Comparison of ENCODE assay signal across 9 mouse cellular contexts in genomic region chr13:93792945-93793642, GRCm38 (mm10). TPM values are rescaled to one million over a fixed set of nuclear protein-coding genes. Genes with fewer than 3 reads are reported as not detected.
A peak's percentile ranks its signal among the peaks of the same experiment; 100 is the strongest.
DNase-seq lines count a peak whose midpoint lies in the region; ATAC-seq lines count a peak whose summit lies in the region.
"Had no signal": no experiment of that assay in that cellular context is flagged by ENCODE, and none has a peak within 500 bp of the region (broad histone marks: within the 10 kb centered on the region; RNA-seq: fewer than 3 reads in every experiment).

No protein-coding gene starts in this region.

- ATAC-seq in embryonic facial prominence, embryonic 14.5 days (ENCODE audit: low read depth): peak; percentile 84
- peak; percentile 32 for ATAC-seq in inflammation-experienced regulatory T-cells, adult 6 months
- peak; percentile 54 for ATAC-seq in liver, embryonic 12.5 days
- ATAC-seq in neural tube, embryonic 13.5 days (ENCODE audit: low read depth): peak; percentile 83

- H3K9me3 ChIP-seq in embryonic facial prominence, embryonic 14.5 days (ENCODE audit: control insufficient read depth, low read length): no peaks in the 10 kb centered on the region; the same call in 1 of the 2 replicates
- peaks cover under 1% of the 10 kb centered on the region; the same call in 1 of the 2 replicates for H3K9me3 ChIP-seq in liver, embryonic 12.5 days (replicated peaks)
- H3K9me3 ChIP-seq in neural tube, embryonic 13.5 days: no peaks in the 10 kb centered on the region
- H3K9me3 ChIP-seq: heart, embryonic 15.5 days had no signal

- no peaks in the 10 kb centered on the region for H3K36me3 ChIP-seq in embryonic facial prominence, embryonic 14.5 days (ENCODE audit: control insufficient read depth, insufficient read depth, low read length)
- H3K36me3 ChIP-seq in liver, embryonic 12.5 days: no peaks in the 10 kb centered on the region
- no peaks in the 10 kb centered on the region for H3K36me3 ChIP-seq in neural tube, embryonic 13.5 days
- H3K36me3 ChIP-seq: heart, embryonic 15.5 days had no signal

- peaks cover 3% of the 10 kb centered on the region; the same call in 1 of the 2 replicates for H3K4me1 ChIP-seq in embryonic facial prominence, embryonic 14.5 days (ENCODE audit: control insufficient read depth, insufficient read depth, low read length)
- H3K4me1 ChIP-seq in liver, embryonic 12.5 days: peaks cover 4% of the 10 kb centered on the region; the same call in 1 of the 2 replicates
- H3K4me1 ChIP-seq in neural tube, embryonic 13.5 days (replicated peaks): peaks cover 8% of the 10 kb centered on the region

- no peak overlapping the region for H3K9ac ChIP-seq in embryonic facial prominence, embryonic 14.5 days (ENCODE audit: low read depth, low read length)
- no peak overlapping the region for H3K9ac ChIP-seq in liver, embryonic 12.5 days
- H3K9ac ChIP-seq in neural tube, embryonic 13.5 days: no peak overlapping the region
- H3K9ac ChIP-seq: heart, embryonic 15.5 days had no signal

- WGBS in embryonic facial prominence, embryonic 14.5 days: 41% methylated on average over 11 of the region's 11 CpGs
- WGBS in liver, embryonic 12.5 days (ENCODE audit: insufficient replicate concordance): 52% methylated on average over 11 of the region's 11 CpGs
- 57% methylated on average over 11 of the region's 11 CpGs for WGBS in neural tube, embryonic 13.5 days

- H3K4me2 ChIP-seq in embryonic facial prominence, embryonic 14.5 days (ENCODE audit: low read depth, low read length): no peak overlapping the region
- H3K4me2 ChIP-seq in liver, embryonic 12.5 days: no peak overlapping the region
- H3K4me2 ChIP-seq in neural tube, embryonic 13.5 days: no peak overlapping the region
- H3K4me2 ChIP-seq: heart, embryonic 15.5 days had no signal

- H3K27me3 ChIP-seq in embryonic facial prominence, embryonic 14.5 days (replicated peaks; ENCODE audit: control insufficient read depth, insufficient read depth, low read length): no peaks in the 10 kb centered on the region
- H3K27me3 ChIP-seq in liver, embryonic 12.5 days (replicated peaks): no peaks in the 10 kb centered on the region
- H3K27me3 ChIP-seq in neural tube, embryonic 13.5 days: 0 out of 2 replicates have a peak, but pooled peaks cover 12% of the 10 kb centered on the region
- H3K27me3 ChIP-seq: heart, embryonic 15.5 days had no signal

- DNase-seq in adrenal gland, postnatal 14 days: peak; percentile 31
- DNase-seq in adrenal gland, postnatal 4 days (ENCODE audit: low spot score in 2 of 2): no peak
- DNase-seq in CD4-positive helper T cell, adult 2 months (ENCODE audit: low read depth, low spot score): peak; percentile 32
- peak; percentile 87 for DNase-seq in embryonic facial prominence, embryonic 14.5 days (ENCODE audit: low spot score)
- no peak for DNase-seq in ovary, postnatal 10 days (ENCODE audit: low spot score)

- no peak overlapping the region for H3K27ac ChIP-seq in embryonic facial prominence, embryonic 14.5 days (replicated peaks; ENCODE audit: low read depth, low read length)
- no peak overlapping the region for H3K27ac ChIP-seq in liver, embryonic 12.5 days
- H3K27ac ChIP-seq in neural tube, embryonic 13.5 days (replicated peaks): no peak overlapping the region
- H3K27ac ChIP-seq: heart, embryonic 15.5 days had no signal

- H3K4me3 ChIP-seq in embryonic facial prominence, embryonic 14.5 days (ENCODE audit: low read depth, low read length): no peak overlapping the region
- no peak overlapping the region for H3K4me3 ChIP-seq in liver, embryonic 12.5 days
- H3K4me3 ChIP-seq in neural tube, embryonic 13.5 days: no peak overlapping the region
- H3K4me3 ChIP-seq: heart, embryonic 15.5 days had no signal

RNA-seq across cellular contexts. Expression of gene Arsb, which starts 21.7 kb away (rescaled TPM):
- total RNA-seq in adrenal gland, postnatal 14 days (2021): 32.8 and 36.1 TPM in 2 replicates
- total RNA-seq in adrenal gland, postnatal 4 days (2021): 10 to 100 TPM; 39.7 to 41.9 TPM
- 23.3 and 24.0 TPM in 2 replicates for polyA plus RNA-seq in embryonic facial prominence, embryonic 14.5 days (2014; fragmentation: Nextera tagmentation; extraction: Ambion mirVana)
- polyA plus RNA-seq in inflammation-experienced regulatory T-cells, adult 6 months (2017; shearing (Covaris generic)): 10 to 100 TPM in 1 of 3 experiments, 1 to 10 TPM in 2; 6.2 to 26.1 (median 9.5) TPM
- 2.8 and 3.5 TPM in 2 replicates for polyA plus RNA-seq in liver, embryonic 12.5 days (2016; fragmentation: Nextera tagmentation; extraction: Ambion mirVana)
- polyA plus RNA-seq in neural tube, embryonic 13.5 days (2015; fragmentation: Nextera tagmentation; extraction: Ambion mirVana): 7.0 and 8.0 TPM in 2 replicates

Comparison
In these comparisons a context has a peak if more than half of its experiments do, and no peak if none do; other contexts are left out.
1. DNase-seq: peak in adrenal gland, postnatal 14 days (single experiment), CD4-positive helper T cell, adult 2 months (single experiment) and embryonic facial prominence, embryonic 14.5 days (single experiment); none in adrenal gland, postnatal 4 days (0 of 2) and ovary, postnatal 10 days (single experiment).
2. ATAC-seq: peak in every context shown above with its lines; median percentile 84 in embryonic facial prominence, embryonic 14.5 days; 83 in neural tube, embryonic 13.5 days; 54 in liver, embryonic 12.5 days; 32 in inflammation-experienced regulatory T-cells, adult 6 months.